In genomic region chr9:50723406-50723805, GRCm38 (mm10) we compare ENCODE assay signal across 9 mouse cellular contexts. TPM values are rescaled to one million over a fixed set of nuclear protein-coding genes. Genes with fewer than 3 reads are reported as not detected.
DNase-seq lines count a peak whose midpoint lies in the region; ATAC-seq and TF ChIP-seq lines count a peak whose summit lies in the region.
"Had no signal": no experiment of that assay in that cellular context is flagged by ENCODE, and none has a peak within 500 bp of the region (broad histone marks: within the 10 kb centered on the region; RNA-seq: fewer than 3 reads in every experiment).

No protein-coding gene starts in this region.

- peak overlapping the region; percentile 35 for H3K4me2 ChIP-seq in neural tube, embryonic 12.5 days (replicated peaks)
- peak overlapping the region; percentile 58 for H3K4me2 ChIP-seq in heart, postnatal 0 days (ENCODE audit: low read depth, low read length)
- peak overlapping the region; percentile 56 for H3K4me2 ChIP-seq in myocyte (ENCODE audit: low read depth)

- H3ac ChIP-seq in myocyte (ENCODE audit: control insufficient read depth, insufficient read length), result no peak overlapping the region

- no peak for TF ChIP-seq POLR2A in myocyte (IDR thresholded peaks at IDR 0.05; ENCODE audit: insufficient read length, low read depth)

- H3K36me3 ChIP-seq in neural tube, embryonic 12.5 days, result no peaks in the 10 kb centered on the region
- H3K36me3 ChIP-seq in heart, postnatal 0 days (replicated peaks; ENCODE audit: control insufficient read depth, insufficient read depth, low read length), result no peaks in the 10 kb centered on the region
- no peaks in the 10 kb centered on the region for H3K36me3 ChIP-seq in myocyte (ENCODE audit: control insufficient read depth, insufficient read depth)

- no peaks in the 10 kb centered on the region for H3K27me3 ChIP-seq in neural tube, embryonic 12.5 days (replicated peaks)
- H3K27me3 ChIP-seq in heart, postnatal 0 days (ENCODE audit: control insufficient read depth, insufficient read depth, low read length), result no peaks in the 10 kb centered on the region
- H3K27me3 ChIP-seq in myocyte (ENCODE audit: control insufficient read depth, insufficient read depth, insufficient read length), result no peaks in the 10 kb centered on the region

- DNase-seq in neural tube, embryonic 10.5 days (ENCODE audit: extremely low spot score, low spot score), result no peak
- DNase-seq in cerebellum, postnatal 4 days (ENCODE audit: low spot score in 2 of 2), result peak; percentile 45 to 81
- peak; percentile 84 for DNase-seq in heart, postnatal 0 days (ENCODE audit: low spot score)
- peak; percentile 82 to 88 for DNase-seq in layer of hippocampus, postnatal 10 days (ENCODE audit: low spot score in 2 of 2)
- DNase-seq in thymus, postnatal 4 days, result no peak
- DNase-seq in thymus, postnatal 36 days, result no peak

- no peak for ATAC-seq in neural tube, embryonic 12.5 days (ENCODE audit: low FRiP score, low read depth)
- peak; percentile 54 for ATAC-seq in heart, postnatal 0 days (ENCODE audit: insufficient read depth, low read depth)

- no peak overlapping the region; the same call in 1 of the 2 replicates for H3K27ac ChIP-seq in neural tube, embryonic 12.5 days
- peak overlapping the region; percentile 95 for H3K27ac ChIP-seq in heart, postnatal 0 days (ENCODE audit: low read depth)

- H3K79me2 ChIP-seq in myocyte (ENCODE audit: control insufficient read depth, insufficient read depth), result no peaks in the 10 kb centered on the region

- 54% methylated on average over 7 of the region's 7 CpGs for WGBS in neural tube, embryonic 12.5 days
- 7% methylated on average over 7 of the region's 7 CpGs for WGBS in heart, postnatal 0 days

- no peak overlapping the region for H3K4me3 ChIP-seq in neural tube, embryonic 12.5 days
- peak overlapping the region; percentile 31 for H3K4me3 ChIP-seq in heart, postnatal 0 days (ENCODE audit: low read depth, low read length)
- H3K4me3 ChIP-seq in myocyte, result no peak overlapping the region

- no peak for TF ChIP-seq CTCF in heart, postnatal 0 days (IDR thresholded peaks at IDR 0.05; ENCODE audit: low read depth)

- H3K4me1 ChIP-seq in neural tube, embryonic 12.5 days, result peaks cover 61% of the 10 kb centered on the region
- peaks cover 37% of the 10 kb centered on the region for H3K4me1 ChIP-seq in heart, postnatal 0 days (ENCODE audit: control insufficient read depth, insufficient read depth)

- no peaks in the 10 kb centered on the region for H3K9me3 ChIP-seq in neural tube, embryonic 12.5 days
- no peaks in the 10 kb centered on the region for H3K9me3 ChIP-seq in heart, postnatal 0 days (replicated peaks; ENCODE audit: control insufficient read depth, low read length)

- no peak for TF ChIP-seq EP300 in heart, postnatal 0 days (IDR thresholded peaks at IDR 0.05; ENCODE audit: low read depth)

- H3K9ac ChIP-seq in neural tube, embryonic 12.5 days, result no peak overlapping the region
- peak overlapping the region; percentile 47 for H3K9ac ChIP-seq in heart, postnatal 0 days (replicated peaks; ENCODE audit: low read depth, low read length)

TF ChIP-seq in myocyte, 11 proteins besides CTCF, POLR2A, EP300 and RAD21:
- no peak for TF ChIP-seq REST (IDR thresholded peaks at IDR 0.05; ENCODE audit: insufficient read depth, insufficient read length)
- TF ChIP-seq TCF12 (IDR thresholded peaks at IDR 0.05; ENCODE audit: insufficient read depth, poor library complexity, severe bottlenecking), result no peak
- no peak for TF ChIP-seq POLR2AphosphoS2 (IDR thresholded peaks at IDR 0.05; ENCODE audit: insufficient read length, low read depth)
- TF ChIP-seq MYOD1 (IDR thresholded peaks at IDR 0.05; ENCODE audit: control insufficient read depth in 1 of 3, insufficient read length in 2 of 3, low read depth in 2 of 3), result no peak
- no peak for TF ChIP-seq MYOG (IDR thresholded peaks at IDR 0.05; ENCODE audit: control insufficient read depth in 1 of 3, insufficient read depth in 1 of 3, insufficient read length in 2 of 3, low read depth in 2 of 3)
- no peak for TF ChIP-seq MAX (IDR thresholded peaks at IDR 0.05; ENCODE audit: low read depth)
- no peak for TF ChIP-seq TCF3 (IDR thresholded peaks at IDR 0.05; ENCODE audit: insufficient read length, low read depth)
- no peak for TF ChIP-seq E2F4 (IDR thresholded peaks at IDR 0.05; ENCODE audit: insufficient read depth)
- no peak for TF ChIP-seq CEBPB (IDR thresholded peaks at IDR 0.05; ENCODE audit: insufficient read depth, poor library complexity, severe bottlenecking)
- TF ChIP-seq SRF (IDR thresholded peaks at IDR 0.05; ENCODE audit: control insufficient read depth, insufficient read length, low read depth), result no peak
- no peak for TF ChIP-seq USF1 (IDR thresholded peaks at IDR 0.05; ENCODE audit: low read depth)

RNA-seq across cellular contexts. Expression of gene Dixdc1, which starts 15.9 kb away (rescaled TPM):
- 29.2 and 29.9 TPM in 2 replicates for polyA plus RNA-seq in neural tube, embryonic 12.5 days (2016; fragmentation: Nextera tagmentation; extraction: Ambion mirVana)
- total RNA-seq in heart, postnatal 0 days (2014; rRNA removed; ENCODE audit: low replicate concordance), result 7.7 and 19.8 TPM in 2 replicates
- 6.9 and 7.1 TPM in 2 replicates for polyA plus RNA-seq in heart, postnatal 0 days (2015; fragmentation: Nextera tagmentation; extraction: Ambion mirVana)
- total RNA-seq in layer of hippocampus, postnatal 10 days (2021), result 10 to 100 TPM; 65.0 to 66.6 TPM
- 1.1 TPM for polyA plus RNA-seq in myocyte (2012; fragmentation: generic; extraction: Trizol)

RNA-seq across cellular contexts. Expression of gene 2310030G06Rik, which starts 22.9 kb away (rescaled TPM):
- polyA plus RNA-seq in neural tube, embryonic 12.5 days (2016; fragmentation: Nextera tagmentation; extraction: Ambion mirVana), result 0.95 and 1.5 TPM in 2 replicates
- 3.6 and 4.8 TPM in 2 replicates for total RNA-seq in heart, postnatal 0 days (2014; rRNA removed; ENCODE audit: low replicate concordance)
- polyA plus RNA-seq in heart, postnatal 0 days (2015; fragmentation: Nextera tagmentation; extraction: Ambion mirVana), result 10.6 and 11.0 TPM in 2 replicates
- total RNA-seq in layer of hippocampus, postnatal 10 days (2021), result 1 to 10 TPM; 1.3 to 1.8 TPM
- polyA plus RNA-seq in myocyte (2012; fragmentation: generic; extraction: Trizol), result 1.1 TPM
- total RNA-seq: hematopoietic stem cell, adult 5-6 weeks had no signal

RNA-seq across cellular contexts. Expression of gene Cryab, which starts 27.7 kb away (rescaled TPM):
- 12.8 and 17.5 TPM in 2 replicates for polyA plus RNA-seq in neural tube, embryonic 12.5 days (2016; fragmentation: Nextera tagmentation; extraction: Ambion mirVana)
- total RNA-seq in heart, postnatal 0 days (2014; rRNA removed; ENCODE audit: low replicate concordance), result 758 and 766 TPM in 2 replicates
- polyA plus RNA-seq in heart, postnatal 0 days (2015; fragmentation: Nextera tagmentation; extraction: Ambion mirVana), result 1,736 and 1,781 TPM in 2 replicates
- total RNA-seq in layer of hippocampus, postnatal 10 days (2021), result 10 to 100 TPM; 43.1 to 44.7 TPM
- 915 TPM for polyA plus RNA-seq in myocyte (2012; fragmentation: generic; extraction: Trizol)

RNA-seq across cellular contexts. Expression of gene Hspb2, which starts 28.7 kb away (rescaled TPM):
- polyA plus RNA-seq in neural tube, embryonic 12.5 days (2016; fragmentation: Nextera tagmentation; extraction: Ambion mirVana), result 4.9 and 7.2 TPM in 2 replicates
- total RNA-seq in heart, postnatal 0 days (2014; rRNA removed; ENCODE audit: low replicate concordance), result 241 and 266 TPM in 2 replicates
- polyA plus RNA-seq in heart, postnatal 0 days (2015; fragmentation: Nextera tagmentation; extraction: Ambion mirVana), result 309 and 313 TPM in 2 replicates
- total RNA-seq in layer of hippocampus, postnatal 10 days (2021), result 1 to 10 TPM in 1 of 2 experiments, under 1 TPM in 1; 0.85 to 1.1 TPM
- polyA plus RNA-seq in myocyte (2012; fragmentation: generic; extraction: Trizol), result 249 TPM
- total RNA-seq: hematopoietic stem cell, adult 5-6 weeks had no signal

RNA-seq across cellular contexts. Expression of gene Fdxacb1, which starts 44.6 kb away (rescaled TPM):
- polyA plus RNA-seq in neural tube, embryonic 12.5 days (2016; fragmentation: Nextera tagmentation; extraction: Ambion mirVana), result 10.2 and 12.2 TPM in 2 replicates
- 7.4 and 10.0 TPM in 2 replicates for total RNA-seq in heart, postnatal 0 days (2014; rRNA removed; ENCODE audit: low replicate concordance)
- polyA plus RNA-seq in heart, postnatal 0 days (2015; fragmentation: Nextera tagmentation; extraction: Ambion mirVana), result 7.9 and 8.1 TPM in 2 replicates
- total RNA-seq in layer of hippocampus, postnatal 10 days (2021), result 1 to 10 TPM; 5.5 to 6.2 TPM
- polyA plus RNA-seq in myocyte (2012; fragmentation: generic; extraction: Trizol), result 3.6 TPM

Comparison
In these comparisons a context has a peak if more than half of its experiments do, and no peak if none do; other contexts are left out.
1. DNase-seq: peak in cerebellum, postnatal 4 days (2 of 2), heart, postnatal 0 days (single experiment) and layer of hippocampus, postnatal 10 days (2 of 2); none in neural tube, embryonic 10.5 days (single experiment), thymus, postnatal 4 days (single experiment) and thymus, postnatal 36 days (0 of 2).
2. RNA of gene Cryab, which starts 27.7 kb away (polyA plus RNA-seq): 1,736 to 1,781 TPM in heart, postnatal 0 days and 915 TPM in myocyte (single experiment); 12.8 to 17.5 TPM in neural tube, embryonic 12.5 days; every median in the first group is over 10 times any median in the second.
3. Peak in every context shown above with its lines, with median percentiles within 50 percentile points of each other: H3K4me2 ChIP-seq.